Mouse (Mus musculus): ENCODE data around the gene Man2a2.

The Man2a2 gene

DNA sequence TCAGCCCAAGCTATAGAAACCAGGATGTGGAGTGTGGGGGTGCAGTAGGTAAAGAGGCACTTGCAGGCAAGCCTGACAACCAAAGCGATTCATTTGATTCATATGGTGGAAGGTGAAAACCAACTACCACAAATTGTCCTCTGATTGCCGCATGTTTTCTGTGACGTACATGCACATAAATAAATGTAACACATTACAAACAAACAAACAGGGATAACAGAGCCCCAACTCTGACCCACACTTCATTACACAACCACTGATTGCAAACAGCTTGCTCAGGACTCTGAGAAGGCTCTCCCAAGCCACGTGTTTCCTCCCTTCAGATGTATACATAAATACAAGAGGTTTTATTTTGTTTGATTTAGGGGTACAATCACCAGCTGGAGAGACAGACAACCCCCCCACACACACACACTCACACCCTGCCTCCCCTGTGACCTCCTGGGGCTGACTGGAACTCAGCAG, 1.2 kb downstream of the Man2a2 start:
- no peak for DNase-seq (ENCODE audit: low spot score in 2 of 2)

DNA sequence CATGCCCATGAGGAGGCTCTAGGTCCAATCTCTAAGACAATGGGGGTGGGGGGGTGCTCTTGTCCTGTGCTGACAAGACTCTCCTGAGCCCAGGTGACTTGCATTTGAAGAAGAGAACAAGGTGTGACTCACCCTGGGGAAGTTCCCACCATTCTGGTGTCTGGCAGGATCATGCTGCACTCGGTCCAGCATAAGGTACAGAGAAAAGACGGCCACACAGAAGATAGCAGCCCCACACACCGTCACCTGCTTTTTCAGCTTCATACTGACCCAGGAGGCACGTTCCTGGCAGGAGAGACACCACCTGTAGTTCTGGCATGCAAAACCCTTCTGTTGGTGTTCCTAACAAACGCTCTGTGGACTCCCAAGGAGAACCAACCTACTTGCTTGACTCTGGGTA, 1.7 kb downstream of the Man2a2 start:
- no peak for DNase-seq (ENCODE audit: low spot score in 2 of 2)

DNA sequence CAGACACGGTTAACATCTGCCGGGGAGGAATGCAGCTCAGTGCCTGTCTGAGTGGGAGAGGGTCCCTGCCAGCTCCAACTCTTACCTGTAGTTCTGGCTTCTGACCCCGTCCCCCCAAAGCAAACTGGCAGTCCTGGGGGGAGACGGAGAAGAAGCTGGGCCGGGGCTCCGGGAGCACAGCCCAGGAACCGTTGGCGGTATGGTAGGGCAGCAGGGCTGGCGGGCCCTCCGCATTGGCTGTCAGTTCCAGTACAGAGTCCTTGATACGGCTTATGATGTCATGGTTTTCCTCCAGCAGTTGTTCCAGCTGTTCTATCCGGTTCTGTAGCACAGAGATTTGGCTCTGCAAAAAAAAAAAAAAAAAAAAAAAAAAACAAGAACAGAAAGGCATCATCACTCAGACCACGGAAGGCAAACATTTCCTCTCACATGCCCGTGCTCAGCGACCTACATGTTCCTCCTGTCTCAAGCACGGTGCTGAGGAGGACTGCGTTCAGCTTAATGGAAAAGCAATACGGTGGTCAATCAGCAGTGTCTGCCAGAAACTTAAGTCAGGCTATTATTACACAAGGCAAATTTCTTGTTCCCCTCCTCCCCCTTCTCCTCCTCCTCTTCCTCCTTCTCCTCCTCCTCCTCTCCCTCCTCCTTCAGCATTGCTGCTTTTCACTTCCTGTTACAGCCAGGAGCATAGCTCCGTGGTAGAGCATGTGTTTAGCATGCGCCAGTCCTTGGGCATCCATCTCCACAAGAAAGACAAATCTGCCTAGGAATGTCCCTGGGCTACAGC, 2.3 kb downstream of the Man2a2 start:
- DNase-seq (ENCODE audit: low spot score in 2 of 2): no peak

DNA sequence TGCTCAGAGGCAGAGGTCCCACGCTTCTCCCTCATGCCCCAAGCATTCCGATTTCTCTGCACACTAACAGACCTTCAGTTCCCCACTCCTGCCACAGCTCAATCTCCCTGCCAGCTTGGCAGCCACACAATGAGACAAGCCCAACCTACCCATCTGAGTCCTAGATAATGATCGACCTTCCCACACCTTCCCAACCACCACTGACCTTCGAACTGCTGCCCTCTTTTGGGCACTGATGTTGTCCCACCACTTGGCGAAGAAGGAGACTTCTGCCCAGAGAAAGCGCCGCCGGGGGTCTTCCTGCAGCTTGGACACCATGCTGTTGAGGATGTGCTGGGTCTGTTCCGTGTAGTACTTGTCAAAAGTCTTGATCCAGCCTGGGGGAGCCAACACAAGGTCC, 3.2 kb downstream of the Man2a2 start:
- no peak for DNase-seq (ENCODE audit: low spot score in 2 of 2)

DNA sequence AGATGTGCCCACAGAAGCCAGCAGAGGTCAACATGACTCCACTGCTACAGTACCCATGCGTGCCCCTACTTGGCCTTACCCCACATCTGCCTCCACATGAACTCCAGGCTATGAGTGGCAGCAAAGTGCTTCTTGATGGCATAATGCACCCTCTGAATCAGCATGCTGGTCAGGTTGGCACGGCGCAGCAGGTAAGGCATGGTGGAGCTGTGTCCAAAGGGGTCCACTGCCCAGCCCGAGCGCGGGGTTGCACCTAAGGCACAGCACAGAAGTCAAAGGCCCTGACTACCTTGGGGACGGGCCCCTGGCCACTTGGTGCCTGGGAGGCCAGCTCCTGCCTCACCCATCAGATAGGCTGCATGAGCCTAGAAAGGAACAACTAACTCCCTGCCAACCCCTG, 3.9 kb downstream of the Man2a2 start:
- DNase-seq (ENCODE audit: low spot score in 2 of 2): no peak

DNA sequence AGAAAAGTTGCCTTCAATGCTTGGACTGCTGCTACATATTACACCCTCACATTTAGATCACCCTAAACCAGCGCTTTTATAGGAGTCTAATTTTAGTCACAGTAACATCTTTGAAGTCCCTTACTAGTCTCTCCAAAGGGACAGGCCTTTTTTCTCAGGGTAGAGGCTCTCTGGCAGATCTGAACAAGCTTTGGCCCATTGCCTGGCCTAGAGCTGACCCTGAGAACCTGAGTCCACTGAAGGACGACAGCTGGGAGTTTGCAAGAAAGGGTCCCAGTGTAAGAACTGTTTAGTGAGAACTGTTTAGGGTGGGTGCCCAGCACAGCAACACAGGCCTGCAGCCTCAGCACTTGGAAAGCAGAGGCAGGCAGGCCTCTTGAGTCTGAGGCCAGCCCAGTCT, 5.4 kb downstream of the Man2a2 start:
- no peak for DNase-seq (ENCODE audit: low spot score in 2 of 2)

DNA sequence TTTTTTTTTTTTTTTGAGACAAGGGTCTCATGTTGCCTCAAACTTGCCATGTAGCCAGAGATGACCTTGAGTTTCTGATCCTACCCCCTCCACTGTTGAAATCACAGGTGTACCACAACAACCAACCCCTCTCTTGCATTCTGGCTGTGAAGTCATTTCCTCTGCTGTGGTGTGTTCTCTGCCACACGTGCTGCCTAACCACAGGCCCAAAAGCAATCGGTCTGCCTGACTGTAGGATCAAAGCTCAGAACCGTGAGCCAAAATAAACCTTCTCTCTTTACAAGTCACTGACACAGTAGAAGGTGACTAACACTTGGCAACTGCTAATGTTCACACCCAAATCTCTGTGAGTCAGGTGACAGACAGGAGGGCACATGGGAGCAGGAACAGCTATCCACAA, 10.7 kb downstream of the Man2a2 start:
- DNase-seq (ENCODE audit: low spot score in 2 of 2): no peak

DNA sequence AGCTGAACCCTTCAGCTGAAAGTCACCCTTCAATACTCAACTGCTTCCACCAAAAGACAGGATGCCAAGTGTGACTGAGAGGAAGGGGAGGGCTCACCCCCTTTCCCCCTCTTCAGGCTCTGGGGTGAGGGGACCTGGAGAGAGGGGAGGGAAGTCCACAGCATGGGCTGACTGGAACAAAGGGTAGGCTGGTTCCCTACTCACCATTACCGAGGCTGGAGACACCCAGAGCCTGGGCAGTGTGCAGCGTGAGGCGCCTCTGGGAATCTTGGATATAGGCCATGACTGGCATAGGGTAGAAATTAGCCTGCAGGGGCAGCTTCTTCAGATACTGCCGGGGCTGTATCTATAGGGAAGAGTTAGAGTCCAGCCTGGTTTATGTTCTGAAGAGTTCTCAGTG, 13.1 kb downstream of the Man2a2 start:
- DNase-seq (ENCODE audit: low spot score in 2 of 2): no peak

DNA sequence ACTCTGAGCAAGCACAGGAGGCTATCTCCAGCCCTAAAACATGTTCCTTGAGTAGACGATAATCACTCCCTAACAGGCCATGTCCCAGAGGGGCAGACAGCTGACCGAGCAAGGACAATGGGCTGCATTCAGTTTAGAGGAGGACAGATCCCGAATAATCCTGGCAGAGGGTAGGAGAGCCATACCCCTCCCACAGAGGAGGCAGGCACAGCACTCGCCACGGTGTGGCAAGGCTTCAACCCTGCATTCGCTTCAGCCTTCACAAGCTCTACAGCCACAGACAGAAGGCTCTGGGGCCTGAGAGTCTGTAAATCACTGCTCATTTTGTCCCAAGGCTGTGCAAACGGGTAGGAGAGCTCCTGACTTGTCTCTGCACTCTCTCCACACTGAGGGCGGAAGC, 14.0 kb downstream of the Man2a2 start:
- DNase-seq (ENCODE audit: low spot score in 2 of 2): no peak

DNA sequence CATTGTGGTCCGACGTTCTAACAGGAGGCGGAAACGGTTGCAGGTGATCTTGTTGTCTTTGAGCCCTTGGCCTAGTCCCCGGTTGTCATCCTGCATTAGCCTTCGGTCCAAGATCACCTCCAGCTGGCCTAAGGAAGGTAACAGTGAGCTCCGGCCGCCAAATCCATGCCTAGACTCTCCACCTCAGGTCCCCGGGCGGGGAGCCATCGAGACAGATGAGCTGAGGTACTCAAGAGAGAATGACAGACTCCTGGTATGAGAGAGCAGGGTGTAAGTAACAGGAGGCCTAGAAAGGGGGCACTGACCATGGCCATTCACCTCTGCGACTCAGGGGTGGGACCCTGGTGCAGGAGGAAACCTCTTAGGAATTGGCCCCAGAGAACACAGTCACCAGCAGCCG, 14.8 kb downstream of the Man2a2 start:
- DNase-seq (ENCODE audit: low spot score in 2 of 2): no peak

DNA sequence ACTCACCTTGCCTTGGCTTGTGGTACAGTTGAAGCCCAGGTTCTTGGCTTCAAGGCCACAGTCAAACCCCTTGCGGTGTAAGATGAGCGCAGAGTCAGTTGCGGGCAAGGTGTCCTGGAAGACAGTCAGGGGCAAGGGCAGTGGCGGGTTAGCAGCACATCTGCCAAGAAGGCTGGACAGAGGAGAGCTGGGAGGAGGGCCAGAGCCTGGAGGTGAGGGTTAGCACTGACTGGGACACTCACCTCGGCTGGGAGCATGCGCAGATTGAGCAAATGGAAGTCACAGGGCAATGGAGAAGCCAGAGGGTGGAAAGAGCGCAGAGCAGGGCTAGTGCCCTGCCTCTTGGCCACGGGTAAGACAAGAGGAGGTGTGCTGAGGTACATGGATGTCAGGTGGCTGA, 18.3 kb downstream of the Man2a2 start:
- DNase-seq (ENCODE audit: low spot score in 2 of 2): no peak

DNA sequence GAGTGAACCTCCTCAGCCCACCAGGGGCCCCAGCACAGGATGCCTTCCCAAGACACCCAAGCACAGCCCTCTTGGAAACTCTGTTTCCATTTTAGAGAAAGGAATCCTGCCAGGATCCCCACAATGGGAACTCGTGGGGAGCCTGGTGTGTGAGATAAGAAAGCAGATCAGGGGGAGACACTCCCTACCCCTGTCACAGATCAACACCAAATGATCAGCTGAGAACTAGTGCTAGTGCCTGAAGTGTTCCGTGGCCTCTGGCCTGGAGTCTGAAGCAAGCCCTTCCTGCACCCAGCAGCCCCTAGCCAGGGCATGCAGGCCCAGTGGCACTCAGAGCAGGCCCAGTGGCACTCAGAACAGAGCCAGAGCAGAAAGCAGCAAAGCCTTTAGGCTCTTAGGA, 20.4 kb downstream of the Man2a2 start:
- DNase-seq (ENCODE audit: low spot score in 2 of 2): no peak

DNA sequence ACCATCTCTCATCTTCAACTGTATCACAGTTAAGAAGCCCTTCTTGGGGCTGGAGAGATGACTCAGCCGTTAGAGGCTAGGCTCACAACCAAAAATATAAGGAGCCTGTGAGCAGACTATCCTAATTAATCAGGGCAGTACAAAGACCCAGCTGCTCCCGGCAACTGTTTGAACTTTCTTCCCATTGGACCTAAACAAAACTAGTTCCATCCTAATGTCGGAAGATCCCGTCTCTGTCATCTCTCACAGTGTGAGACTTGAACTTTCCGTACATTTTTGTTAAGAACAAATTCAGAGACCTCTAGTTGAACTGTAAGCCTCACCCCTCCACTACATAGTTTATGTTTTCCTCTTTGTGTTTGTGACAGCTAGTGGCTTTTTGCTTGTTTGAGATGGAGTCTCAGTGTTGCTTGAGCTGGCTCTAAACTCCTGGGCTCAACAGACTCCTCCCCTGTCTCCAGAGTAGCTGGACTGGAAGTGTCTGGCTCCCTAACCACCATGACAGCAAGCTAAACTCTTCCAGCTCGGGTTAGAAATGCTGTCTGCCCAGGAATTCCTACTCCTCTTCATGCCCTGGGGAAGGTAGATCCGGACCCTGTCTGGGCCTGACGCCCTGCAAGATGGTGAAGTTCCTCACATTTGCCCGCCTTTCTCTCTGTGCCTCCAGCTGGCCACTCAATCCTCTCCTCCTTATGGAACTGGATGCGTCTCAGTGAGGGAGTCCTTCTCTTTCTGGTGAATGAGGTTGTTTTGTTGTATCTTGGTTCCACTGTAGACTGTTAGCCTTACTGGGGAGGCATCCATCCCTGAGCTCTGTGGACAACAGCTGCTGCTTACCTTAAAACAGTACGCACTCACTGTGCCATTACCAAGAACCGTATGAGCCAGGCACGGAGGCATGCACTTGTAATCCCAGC, 23.2 kb downstream of the Man2a2 start:
- DNase-seq (ENCODE audit: low spot score in 2 of 2): no peak

DNA sequence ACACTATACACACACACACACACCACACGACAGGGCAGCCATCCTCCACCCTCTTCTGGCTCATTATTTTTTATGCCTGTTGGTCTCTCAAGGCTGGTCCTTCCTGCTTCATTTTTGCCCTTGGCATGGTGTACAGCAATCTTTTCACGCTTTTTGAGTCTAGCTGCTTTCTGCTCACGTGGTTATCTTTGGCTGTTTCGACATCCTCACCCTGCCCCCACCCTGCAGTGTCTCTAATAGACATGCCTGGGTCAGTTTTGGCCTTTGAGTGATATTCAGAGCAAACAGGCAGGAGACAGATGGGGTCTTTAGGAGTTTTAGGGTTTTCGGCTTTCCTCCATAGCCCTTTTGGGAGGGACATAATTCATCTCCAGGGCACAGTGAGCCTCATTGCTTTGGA, 24.3 kb downstream of the Man2a2 start:
- DNase-seq (ENCODE audit: low spot score in 2 of 2): no peak

DNA sequence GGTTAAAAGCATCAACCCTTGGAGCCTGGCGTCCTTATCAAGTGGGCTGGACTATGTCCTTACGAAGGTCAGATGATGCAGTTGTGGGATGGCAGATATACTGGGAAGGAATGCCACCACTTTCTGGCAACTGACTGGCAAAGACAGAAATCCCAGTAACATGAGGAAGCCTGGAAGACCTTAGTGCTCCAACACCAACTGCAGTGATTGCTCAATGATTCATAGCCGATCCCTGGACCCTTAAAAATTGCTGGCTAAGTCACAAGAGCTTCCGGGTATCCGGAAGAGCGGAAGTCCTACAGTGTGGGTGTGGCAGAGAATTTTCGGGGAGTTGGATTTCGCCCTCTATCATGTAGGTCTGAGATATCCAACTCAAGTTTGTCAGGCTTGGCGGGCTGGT, 25.0 kb downstream of the Man2a2 start:
- no peak for DNase-seq (ENCODE audit: low spot score in 2 of 2)

DNA sequence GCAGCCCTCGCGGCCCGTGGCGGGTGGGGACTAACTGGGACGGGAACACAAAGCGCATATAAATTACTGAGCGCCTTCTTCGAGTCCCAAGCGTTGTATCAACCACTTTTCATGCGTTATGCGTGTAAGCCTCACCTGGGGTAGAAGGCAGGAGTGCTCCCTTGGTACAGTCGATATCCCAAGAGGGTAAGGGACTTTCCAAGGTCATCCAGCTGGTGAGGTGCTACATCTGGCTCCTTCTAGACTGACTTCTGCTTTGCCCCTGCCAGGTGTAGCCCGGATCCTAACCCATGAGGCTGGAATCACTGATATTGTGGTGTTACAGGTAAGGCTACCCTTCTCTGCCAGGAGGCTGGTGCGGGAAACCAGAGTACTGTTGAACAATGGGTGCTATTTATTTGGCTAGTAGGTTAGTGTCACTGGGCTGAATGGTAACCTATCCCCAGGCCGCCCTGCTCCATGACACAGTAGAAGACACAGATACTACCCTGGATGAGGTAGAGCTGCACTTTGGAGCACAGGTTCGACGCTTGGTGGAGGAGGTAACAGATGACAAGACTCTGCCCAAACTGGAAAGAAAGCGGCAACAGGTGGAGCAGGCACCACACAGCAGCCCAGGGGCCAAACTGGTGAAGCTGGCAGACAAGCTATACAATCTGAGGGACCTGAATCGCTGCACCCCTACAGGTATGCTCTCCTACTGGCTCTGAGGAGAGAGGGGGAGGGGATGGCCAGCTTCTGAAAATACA, 27.7 kb downstream of the Man2a2 start:
- no peak for DNase-seq (ENCODE audit: low spot score in 2 of 2)

DNA sequence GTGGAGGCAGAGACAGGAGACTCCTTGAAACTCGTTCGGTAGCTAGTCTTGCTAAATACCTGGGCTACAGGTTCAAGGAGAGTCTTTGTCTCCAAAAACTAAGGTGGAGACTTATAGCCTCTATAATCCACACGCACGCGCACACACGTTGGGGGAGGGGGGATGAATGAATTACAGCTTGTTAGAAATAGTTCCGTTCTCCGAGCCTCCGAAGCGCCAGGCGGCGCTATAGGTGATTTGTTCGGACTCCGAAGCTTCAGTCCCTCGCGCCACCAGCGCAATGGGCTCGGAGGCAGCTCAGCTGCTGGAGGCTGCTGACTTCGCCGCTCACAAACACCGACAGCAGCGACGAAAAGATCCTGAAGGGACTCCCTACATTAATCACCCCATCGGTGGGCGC, 28.3 kb downstream of the Man2a2 start, which contains the start of gene Hddc3:
Hddc3 (plus strand) TSS at position 247 of the 400 bp plus-strand sequence.
- peak; percentile 89 to 90 for DNase-seq (ENCODE audit: low spot score in 2 of 2)

DNA sequence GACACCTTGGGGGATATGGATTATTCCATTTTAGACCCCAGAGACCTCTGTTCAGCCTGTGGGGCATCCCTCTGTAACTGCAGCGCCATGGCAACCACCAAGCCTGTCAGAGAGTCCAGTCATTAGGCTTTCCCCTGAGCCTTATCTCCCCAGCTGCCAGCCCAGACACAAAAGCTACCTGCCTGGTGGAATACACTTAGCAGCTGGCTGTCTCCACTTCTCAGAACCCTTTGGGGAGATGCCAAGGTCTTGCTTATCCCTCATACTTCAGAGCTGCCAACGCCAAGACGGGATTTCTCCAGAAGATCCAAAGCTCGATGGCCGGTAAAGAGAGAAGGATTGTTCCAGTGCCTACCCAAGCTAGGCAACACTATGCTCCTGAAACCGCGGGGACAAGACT, 29.4 kb downstream of the Man2a2 start:
- no peak for DNase-seq (ENCODE audit: low spot score in 2 of 2)

DNA sequence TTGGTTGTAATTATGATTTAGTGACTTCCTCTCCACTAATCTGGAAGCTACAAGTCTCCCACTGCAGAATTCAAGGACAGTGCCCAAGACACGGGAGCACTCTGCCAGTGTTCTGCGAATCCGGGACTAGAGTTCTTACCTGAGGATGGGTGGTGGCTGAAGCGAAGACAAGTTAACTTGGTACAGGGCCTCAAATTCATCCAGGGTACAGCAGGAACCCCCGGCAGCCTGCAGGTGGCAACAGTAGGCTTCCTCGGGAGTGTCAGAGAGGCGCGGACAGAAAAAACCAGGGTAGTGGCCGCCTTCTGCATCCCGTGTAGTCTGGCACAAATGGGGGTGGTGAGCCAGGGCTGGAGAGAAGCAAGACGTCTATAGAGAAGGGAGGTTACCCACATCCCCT, 30.4 kb downstream of the Man2a2 start, which contains the start of gene Unc45a:
Unc45a (minus strand) TSS at position 213 of the 400 bp plus-strand sequence.
- peak; percentile 50 to 52 for DNase-seq (ENCODE audit: low spot score in 2 of 2)

DNA sequence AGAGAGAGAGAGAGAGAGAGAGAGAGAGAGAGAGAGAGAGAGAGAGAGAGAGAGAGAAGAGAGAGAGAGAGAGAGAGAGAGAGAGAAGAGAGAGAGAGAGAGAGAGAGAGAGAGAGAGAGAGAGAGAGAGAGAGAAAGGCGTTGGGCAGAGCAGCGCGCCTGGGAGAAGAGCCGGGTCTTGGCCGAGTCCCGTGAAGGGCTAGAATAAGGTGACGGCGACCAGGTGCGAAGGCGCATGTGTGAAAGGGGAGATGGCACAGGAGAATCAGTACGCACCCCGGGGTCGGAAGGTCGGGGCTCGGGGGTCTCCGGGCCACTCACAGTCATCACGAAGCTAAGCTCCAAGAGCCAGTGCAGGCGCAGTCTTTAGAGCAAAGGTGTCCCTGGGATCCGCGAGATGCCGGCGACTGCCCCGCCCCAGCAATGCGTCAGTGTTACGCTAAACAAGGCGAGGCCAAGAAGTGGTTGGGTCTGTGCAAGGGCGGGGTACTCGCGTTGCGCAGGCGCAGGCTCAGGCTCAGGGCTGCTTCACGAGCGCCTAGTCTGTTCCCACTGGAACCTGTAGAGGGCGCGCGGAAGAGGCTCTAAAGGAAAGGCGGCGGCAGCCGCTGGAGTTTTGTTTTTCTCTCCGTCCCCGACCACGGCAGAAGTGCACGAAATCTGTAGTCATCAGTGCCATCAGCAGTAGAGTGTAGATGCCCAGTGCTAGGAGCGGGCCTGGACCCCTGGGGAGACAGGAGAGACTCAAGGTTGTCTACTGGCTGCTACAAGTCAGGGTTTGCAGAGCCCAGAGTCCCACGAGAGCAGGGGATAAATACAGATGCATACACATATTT, 31.2 kb downstream of the Man2a2 start:
- peak; percentile 95 to 96 for DNase-seq (ENCODE audit: low spot score in 2 of 2)

DNA sequence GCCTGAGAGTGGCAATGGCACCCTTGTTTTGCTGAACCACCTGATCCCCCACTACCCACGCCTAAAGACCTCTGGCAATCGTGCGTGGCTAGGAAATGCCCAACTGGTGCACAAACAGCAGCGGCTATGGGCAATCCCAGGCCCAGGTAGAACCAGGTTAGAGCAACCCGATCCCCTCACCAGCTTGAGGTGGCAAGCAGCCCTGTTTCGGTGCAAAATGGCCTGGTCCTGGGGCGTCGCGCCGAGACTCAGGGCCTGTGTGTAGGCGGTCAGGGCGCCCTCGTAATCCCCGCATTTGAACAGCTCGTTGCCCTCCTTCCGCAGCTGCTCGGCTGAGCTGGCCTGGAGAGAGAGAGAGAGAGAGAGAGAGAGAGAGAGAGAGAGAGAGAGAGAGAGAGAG, 31.8 kb downstream of the Man2a2 start:
- DNase-seq (ENCODE audit: low spot score in 2 of 2): no peak

Data from frontal cortex, postnatal 14 days (tissue).